Mouse (Mus musculus) MEL (cell line): Measurements from ENCODE around the gene Tas2r144. TPM values are rescaled to one million over a fixed set of nuclear protein-coding genes. Genes with fewer than 3 reads are reported as not detected.

Experiments
- DNase-seq: peaks from one replicate; pipeline ENCODE4 v3.0.0; 2011; ENCODE audit warnings: low read depth, low spot score
- H3K27ac ChIP-seq: 2 replicates; pipeline ENCODE4 v1.5.1; 2012; ENCODE audit warnings: low read depth, mild to moderate bottlenecking, control low read depth, low read length, moderate library complexity; ENCODE audit not compliant: control insufficient read depth
- H3K27me3 ChIP-seq, 2 experiments: fragments of 150-350 bp in 1 of 2; sonication (generic) in 1 of 2; 2 replicates each; pipeline ENCODE4 v1.6.1; 2012; ENCODE audit warnings: low read length in 2 of 2, mild to moderate bottlenecking in 2 of 2, improper control_type of control experiment in 1 of 2, moderate library complexity in 1 of 2; ENCODE audit not compliant: insufficient read depth in 2 of 2, control insufficient read depth in 1 of 2
- H3K36me3 ChIP-seq, 2 experiments: 2 replicates each; pipeline ENCODE4 v1.6.1; 2012 to 2014; ENCODE audit warnings: low read length in 2 of 2, improper control_type of control experiment in 1 of 2, inconsistent platforms in 1 of 2, mild to moderate bottlenecking in 1 of 2; ENCODE audit not compliant: insufficient read depth in 2 of 2, control insufficient read depth in 1 of 2
- H3K4me1 ChIP-seq, 2 experiments: fragments of 150-350 bp in 1 of 2; sonication (generic) in 1 of 2; 2 replicates each; pipeline ENCODE4 v1.6.1; 2012; ENCODE audit warnings: low read length in 2 of 2, improper control_type of control experiment in 1 of 2, mild to moderate bottlenecking in 1 of 2; ENCODE audit not compliant: insufficient read depth in 2 of 2, control insufficient read depth in 1 of 2
- H3K4me3 ChIP-seq, 2 experiments: fragments of 150-350 bp in 1 of 2; sonication (generic) in 1 of 2; 2 replicates each; pipeline ENCODE4 v1.5.1; 2012; ENCODE audit warnings: low read depth in 2 of 2, low read length in 2 of 2, mild to moderate bottlenecking in 2 of 2, moderate library complexity in 2 of 2, control low read depth in 1 of 2, improper control_type of control experiment in 1 of 2; ENCODE audit not compliant: control insufficient read depth in 1 of 2, insufficient read depth in 1 of 2
- H3K79me2 ChIP-seq: 2 replicates; pipeline ENCODE4 v1.6.1; 2012; ENCODE audit warnings: mild to moderate bottlenecking, low read length, moderate library complexity; ENCODE audit not compliant: control insufficient read depth, poor library complexity, insufficient read depth
- H3K9ac ChIP-seq: 2 replicates; pipeline ENCODE4 v1.6.1; 2012; ENCODE audit warnings: low read depth, mild to moderate bottlenecking, control low read depth, low read length, moderate library complexity; ENCODE audit not compliant: control insufficient read depth, poor library complexity, severe bottlenecking
- H3K9me3 ChIP-seq: fragments of 150-350 bp; sonication (generic); replicated peaks from 2 replicates; pipeline ENCODE4 v1.6.1; 2012; ENCODE audit warnings: mild to moderate bottlenecking, low read length, improper control_type of control experiment, moderate library complexity; ENCODE audit not compliant: insufficient read depth
- BHLHE40 ChIP-seq: IDR thresholded peaks from 2 replicates; pipeline ENCODE4 v1.6.1; 2012; ENCODE audit warnings: low read depth, mild to moderate bottlenecking, inconsistent platforms, low read length, improper control_type of control experiment, borderline replicate concordance
- CHD2 ChIP-seq: IDR thresholded peaks from 2 replicates; pipeline ENCODE4 v1.6.1; 2011; ENCODE audit warnings: low read length, improper control_type of control experiment
- CTCF ChIP-seq, 3 experiments: IDR thresholded peaks in 2 of 3; conservative IDR thresholded peaks in 1 of 3; 2 replicates each; pipeline ENCODE4 v1.5.1; 2011 to 2012; ENCODE audit warnings: low read length in 3 of 3, low read depth in 2 of 3, mild to moderate bottlenecking in 2 of 3, improper control_type of control experiment in 1 of 3, inconsistent platforms in 1 of 3, mixed read lengths in 1 of 3, moderate library complexity in 1 of 3; ENCODE audit not compliant: control insufficient read depth in 1 of 3, insufficient read depth in 1 of 3, poor library complexity in 1 of 3, severe bottlenecking in 1 of 3
- E2F4 ChIP-seq: IDR thresholded peaks from 2 replicates; pipeline ENCODE4 v1.6.1; 2011; ENCODE audit warnings: low read depth, low read length, improper control_type of control experiment, borderline replicate concordance
- ELF1 ChIP-seq: IDR thresholded peaks from 2 replicates; pipeline ENCODE4 v1.6.1; 2014; ENCODE audit warnings: low read depth, mild to moderate bottlenecking, inconsistent platforms, low read length, improper control_type of control experiment, moderate library complexity
- ETS1 ChIP-seq: IDR thresholded peaks from 2 replicates; pipeline ENCODE4 v1.6.1; 2012; ENCODE audit warnings: low read depth, mild to moderate bottlenecking, inconsistent platforms, low read length, improper control_type of control experiment, moderate library complexity
- GABPA ChIP-seq: IDR thresholded peaks from 2 replicates; pipeline ENCODE4 v1.6.1; 2012; ENCODE audit warnings: low read depth, mild to moderate bottlenecking, inconsistent platforms, low read length, improper control_type of control experiment, moderate library complexity
- GATA1 ChIP-seq: IDR thresholded peaks from 2 replicates; pipeline ENCODE4 v1.6.1; 2011; ENCODE audit warnings: low read depth, low read length, improper control_type of control experiment
- HCFC1 ChIP-seq: IDR thresholded peaks from 2 replicates; pipeline ENCODE4 v1.6.1; 2012; ENCODE audit warnings: low read depth, mild to moderate bottlenecking, inconsistent platforms, low read length, improper control_type of control experiment, moderate library complexity
- JUND ChIP-seq: IDR thresholded peaks from 2 replicates; pipeline ENCODE4 v1.6.1; 2011; ENCODE audit warnings: low read depth, mild to moderate bottlenecking, improper control_type of control experiment, low read length
- MAFK ChIP-seq: IDR thresholded peaks from 2 replicates; pipeline ENCODE4 v1.6.1; 2011; ENCODE audit warnings: low read depth, mild to moderate bottlenecking, low read length, improper control_type of control experiment, borderline replicate concordance
- MAX ChIP-seq: IDR thresholded peaks from 2 replicates; pipeline ENCODE4 v1.6.1; 2011; ENCODE audit warnings: low read length, improper control_type of control experiment
- MXI1 ChIP-seq: IDR thresholded peaks from 2 replicates; pipeline ENCODE4 v1.6.1; 2011; ENCODE audit warnings: mild to moderate bottlenecking, low read depth, low read length, improper control_type of control experiment
- NELFE ChIP-seq: IDR thresholded peaks from 2 replicates; pipeline ENCODE4 v1.6.1; 2011; ENCODE audit warnings: low read depth, low read length, improper control_type of control experiment
- NRF1 ChIP-seq: IDR thresholded peaks from 2 replicates; pipeline ENCODE4 v1.6.1; 2014; ENCODE audit warnings: low read depth, mild to moderate bottlenecking, inconsistent platforms, low read length, improper control_type of control experiment, moderate library complexity; ENCODE audit not compliant: poor library complexity, insufficient read depth, severe bottlenecking
- POLR2A ChIP-seq, 2 experiments: IDR thresholded peaks; 2 replicates each; pipeline ENCODE4 v1.6.1; 2011 to 2012; ENCODE audit warnings: low read length in 2 of 2, mild to moderate bottlenecking in 2 of 2, control low read depth in 1 of 2, improper control_type of control experiment in 1 of 2, low read depth in 1 of 2, moderate library complexity in 1 of 2; ENCODE audit not compliant: control insufficient read depth in 1 of 2, insufficient read depth in 1 of 2, poor library complexity in 1 of 2
- SIN3A ChIP-seq: IDR thresholded peaks from 2 replicates; pipeline ENCODE4 v1.6.1; 2012; ENCODE audit warnings: low read length, improper control_type of control experiment, inconsistent platforms
- SMC3 ChIP-seq: IDR thresholded peaks from 2 replicates; pipeline ENCODE4 v1.6.1; 2011; ENCODE audit warnings: low read depth, low read length, improper control_type of control experiment
- TAL1 ChIP-seq: IDR thresholded peaks from 2 replicates; pipeline ENCODE4 v1.6.1; 2012; ENCODE audit warnings: mild to moderate bottlenecking, inconsistent platforms, low read length, moderate library complexity, mixed read lengths
- TCF12 ChIP-seq: IDR thresholded peaks from 2 replicates; pipeline ENCODE4 v1.6.1; 2014; ENCODE audit warnings: low read depth, mild to moderate bottlenecking, inconsistent platforms, low read length, improper control_type of control experiment, moderate library complexity
- UBTF ChIP-seq: IDR thresholded peaks from 2 replicates; pipeline ENCODE4 v1.6.1; 2012; ENCODE audit warnings: low read depth, mild to moderate bottlenecking, inconsistent platforms, low read length, improper control_type of control experiment, moderate library complexity, borderline replicate concordance; ENCODE audit not compliant: insufficient read depth
- USF2 ChIP-seq, 2 experiments: IDR thresholded peaks; 2 replicates each; pipeline ENCODE4 v1.6.1; 2011 to 2012; ENCODE audit warnings: improper control_type of control experiment in 2 of 2, low read length in 2 of 2, borderline replicate concordance in 1 of 2, inconsistent platforms in 1 of 2, low read depth in 1 of 2, mild to moderate bottlenecking in 1 of 2; ENCODE audit not compliant: insufficient read depth in 1 of 2
- ZKSCAN1 ChIP-seq: IDR thresholded peaks from 2 replicates; pipeline ENCODE4 v1.6.1; 2012; ENCODE audit warnings: low read depth, mild to moderate bottlenecking, inconsistent platforms, low read length, improper control_type of control experiment, moderate library complexity
- ZMIZ1 ChIP-seq: IDR thresholded peaks from 2 replicates; pipeline ENCODE4 v1.6.1; 2012; ENCODE audit warnings: low read depth, mild to moderate bottlenecking, inconsistent platforms, low read length, improper control_type of control experiment, moderate library complexity
- polyA plus RNA-seq, 2 experiments: library from polyadenylated mRNA; stranded (reverse) in 1 of 2; unstranded in 1 of 2; fragments of >175 nt in 1 of 2; fragments of >200 nt in 1 of 2; gene quantifications; 2 replicates each; pipeline versions ENCODE4 v1.2.1 to v1.2.4; 2012; ENCODE audit warnings: low replicate concordance in 2 of 2, low read depth in 1 of 2; ENCODE audit not compliant: insufficient read length in 2 of 2, insufficient read depth in 1 of 2, missing spikeins in 1 of 2
- total RNA-seq: library from RNA; depleted of rRNA; stranded (reverse); fragments of 300-350 nt; gene quantifications from 2 replicates; pipeline ENCODE4 v1.2.3, GENCODE M21; 2012; rRNA removed

Tas2r144 gene
- total RNA-seq (not detected in 2 replicates), polyA plus RNA-seq (not detected)

DNA sequence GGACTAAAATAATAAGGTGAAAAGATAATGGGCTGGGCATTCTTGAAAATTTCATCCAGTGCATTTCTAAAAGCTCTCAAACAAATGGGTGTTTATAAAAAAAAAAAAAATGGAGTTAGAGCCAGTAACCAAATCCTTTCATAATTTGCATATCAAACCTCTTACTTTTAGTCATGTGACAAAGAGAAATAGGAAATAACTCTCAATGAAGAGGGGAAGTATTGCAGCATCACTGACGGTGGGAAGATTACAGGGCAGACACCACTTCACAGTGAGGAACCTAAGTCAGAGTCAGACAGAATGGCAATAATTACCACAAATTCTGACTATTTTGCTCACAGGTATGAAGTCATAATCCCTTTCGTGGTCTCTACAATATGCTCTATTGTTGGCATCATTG lies at the start of gene Tas2r144:
Gene Tas2r144 (plus strand): TSS at position 301 of the 400 bp plus-strand sequence.
- H3K27ac ChIP-seq: no peak within 1 kb of the TSS
- no peaks in the 10 kb centered on the region for H3K9me3 ChIP-seq
- DNase-seq: peak; percentile 5
- no peaks in the 10 kb centered on the region for H3K27me3 ChIP-seq
- H3K36me3 ChIP-seq: no peaks in the 10 kb centered on the region
- no peak within 1 kb of the TSS for H3K9ac ChIP-seq
- TF ChIP-seq HCFC1: no peak
- TF ChIP-seq, all 39 proteins: peak for 0
- Histone ChIP-seq H3K4me1 (no peaks in the 10 kb centered on the region), H3K79me2 (no peaks in the 10 kb centered on the region), H3K4me3 (no peak within 1 kb of the TSS)

DNA sequence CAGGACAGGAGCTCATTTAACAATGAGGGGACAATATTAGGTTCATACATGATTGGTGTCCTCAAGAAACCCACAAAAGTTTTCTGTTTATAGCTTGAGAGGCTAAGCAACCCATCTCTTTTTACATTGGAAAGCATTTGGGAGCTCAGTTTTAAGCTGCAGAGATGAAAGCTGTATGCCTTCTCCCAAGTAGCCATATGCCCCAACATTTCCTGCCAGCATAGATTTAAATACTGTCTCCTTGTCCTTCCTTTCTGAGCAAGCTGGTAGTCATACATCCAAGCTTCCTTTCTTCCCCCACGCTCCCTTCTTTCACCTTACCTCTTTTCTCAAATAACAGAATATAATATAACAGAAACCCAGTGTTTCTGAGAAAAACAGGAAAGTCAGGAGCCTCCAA lies 32.7 kb upstream of the Tas2r144 start:
- Histone ChIP-seq H3K27ac (no peak overlapping the region), H3K79me2 (no peaks in the 10 kb centered on the region), H3K4me3 (no peak overlapping the region), H3K9ac (no peak overlapping the region), H3K4me1 (no peaks in the 10 kb centered on the region)
- TF ChIP-seq TAL1 (no peak), MAFK (no peak), ZMIZ1 (no peak), BHLHE40 (no peak), USF2 (IDR thresholded peaks at IDR 0.05; ENCODE audit: borderline replicate concordance in 1 of 2, insufficient read depth in 1 of 2, low read depth in 1 of 2, low read length in 2 of 2) (no peak), NELFE (no peak), GABPA (no peak), SIN3A (no peak), POLR2A (IDR thresholded peaks at IDR 0.05; ENCODE audit: control insufficient read depth in 1 of 2, insufficient read depth in 1 of 2, low read depth in 1 of 2, low read length in 2 of 2, poor library complexity in 1 of 2) (no peak), MAX (no peak), ELF1 (no peak)
- TF ChIP-seq, all 39 proteins: peak for 0
- no peaks in the 10 kb centered on the region for H3K27me3 ChIP-seq
- no peak for DNase-seq
- no peaks in the 10 kb centered on the region for H3K9me3 ChIP-seq
- no peaks in the 10 kb centered on the region for H3K36me3 ChIP-seq

DNA sequence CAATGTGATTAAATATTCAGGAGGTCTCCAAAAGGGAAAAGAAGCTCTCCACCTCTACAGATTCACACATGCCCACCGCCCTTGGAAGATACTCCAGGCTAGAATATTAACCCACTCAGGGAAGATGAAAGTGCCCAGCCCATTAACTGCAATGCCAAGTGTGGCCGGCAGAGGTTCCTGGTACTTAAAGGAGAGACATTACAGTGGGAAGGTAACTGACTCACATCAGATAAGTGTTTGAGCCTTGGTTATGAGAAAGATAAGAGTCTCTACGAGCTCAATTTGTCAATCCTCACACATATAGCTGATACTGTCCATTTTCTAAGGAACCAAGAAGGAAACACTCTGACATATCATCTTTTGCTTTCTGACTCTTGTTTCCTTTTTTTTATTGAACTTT lies 28.9 kb upstream of the Tas2r144 start:
- no peaks in the 10 kb centered on the region for H3K4me1 ChIP-seq
- H3K9me3 ChIP-seq: no peaks in the 10 kb centered on the region
- H3K27ac ChIP-seq: no peak overlapping the region
- no peaks in the 10 kb centered on the region for H3K27me3 ChIP-seq
- H3K9ac ChIP-seq: no peak overlapping the region
- no peaks in the 10 kb centered on the region for H3K79me2 ChIP-seq
- H3K4me3 ChIP-seq: peak overlapping the region in 1 of 2 experiments; percentile 41; a peak in 1 of 4 replicates
- no peaks in the 10 kb centered on the region for H3K36me3 ChIP-seq
- peak; percentile 50 for DNase-seq
- TF ChIP-seq MAFK: no peak
- 0 out of 2 replicates have a peak, but pooled peaks have one; percentile 10 for TF ChIP-seq JUND
- no peak for TF ChIP-seq HCFC1
- TF ChIP-seq ZMIZ1: no peak
- TF ChIP-seq UBTF: no peak
- TF ChIP-seq GATA1: peak; percentile 77
- no peak for TF ChIP-seq GABPA
- TF ChIP-seq CTCF (IDR thresholded peaks at IDR 0.05 in 2 of 3, conservative IDR thresholded peaks at IDR 0.05 in 1 of 3; ENCODE audit: control insufficient read depth in 1 of 3, insufficient read depth in 1 of 3, low read depth in 2 of 3, low read length in 3 of 3, poor library complexity in 1 of 3, severe bottlenecking in 1 of 3): peak; percentile 31 to 46 (median 44); a peak in 5 of 6 replicates
- no peak for TF ChIP-seq MXI1
- TF ChIP-seq USF2 (IDR thresholded peaks at IDR 0.05; ENCODE audit: borderline replicate concordance in 1 of 2, insufficient read depth in 1 of 2, low read depth in 1 of 2, low read length in 2 of 2): no peak
- TF ChIP-seq MAX: no peak
- no peak for TF ChIP-seq CHD2
- no peak for TF ChIP-seq ETS1
- no peak for TF ChIP-seq SIN3A
- no peak for TF ChIP-seq TCF12
- TF ChIP-seq ZKSCAN1: no peak
- TF ChIP-seq NRF1: no peak
- TF ChIP-seq E2F4: no peak
- TF ChIP-seq SMC3: peak; percentile 37
